Mouse (Mus musculus): ENCODE data around the gene Capzb.

DNA sequence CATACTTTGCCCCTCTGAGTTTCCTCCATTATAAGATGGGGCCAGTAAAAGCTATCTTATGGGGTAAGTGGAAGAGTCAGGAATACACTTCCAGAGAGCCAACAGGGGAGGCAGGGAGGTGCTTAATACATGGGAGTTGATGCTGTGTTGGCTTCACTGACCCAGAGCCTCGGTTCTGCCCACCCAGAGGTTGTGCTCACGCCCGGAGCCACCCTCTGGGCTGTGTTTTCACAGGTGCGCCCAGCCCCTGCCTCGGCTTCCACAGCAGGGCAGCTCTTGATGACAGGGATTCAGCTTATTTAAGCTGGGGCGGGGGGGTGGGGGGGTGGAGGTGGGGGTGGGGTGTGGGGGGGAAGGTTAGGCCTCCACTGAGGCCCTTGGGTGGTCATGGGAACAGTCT is 52.1 kb downstream of the Capzb start:
- TF ChIP-seq POLR2A (IDR thresholded peaks at IDR 0.05; ENCODE audit: insufficient read depth, low read depth, low read length) (no peak), CTCF (IDR thresholded peaks at IDR 0.05; ENCODE audit: insufficient read depth, low read depth, low read length) (no peak)

All from olfactory bulb, adult 2 months (tissue).